Mouse (Mus musculus) C2C12 (cell line): ENCODE measurements around the gene Sdhaf1.

Experiments used
- CEBPB ChIP-seq: IDR thresholded peaks from one replicate; pipeline ENCODE4 v1.6.1; 2011; ENCODE audit warnings: low read depth, mild to moderate bottlenecking, control low read depth, moderate library complexity
- CTCF ChIP-seq: IDR thresholded peaks from one replicate; pipeline ENCODE4 v1.5.1; 2011; ENCODE audit not compliant: control insufficient read depth, insufficient read depth, insufficient read length
- FOSL1 ChIP-seq: IDR thresholded peaks from one replicate; pipeline ENCODE4 v1.8.0; 2011; ENCODE audit warnings: mild to moderate bottlenecking, low read length; ENCODE audit not compliant: poor library complexity, insufficient read depth, severe bottlenecking
- MAX ChIP-seq: IDR thresholded peaks from one replicate; pipeline ENCODE4 v1.6.1; 2011; ENCODE audit warnings: mild to moderate bottlenecking, control low read depth
- MYOD1 ChIP-seq: IDR thresholded peaks from one replicate; pipeline ENCODE4 v1.6.1; 2011; ENCODE audit warnings: low read depth; ENCODE audit not compliant: control insufficient read depth, insufficient read length
- MYOG ChIP-seq: IDR thresholded peaks from one replicate; pipeline ENCODE4 v1.6.1; 2011; ENCODE audit not compliant: control insufficient read depth, insufficient read length; ENCODE audit errors: extremely low read depth
- USF1 ChIP-seq: IDR thresholded peaks from one replicate; pipeline ENCODE4 v1.6.1; 2011; ENCODE audit warnings: low read depth, mild to moderate bottlenecking, control low read depth, moderate library complexity

GRCm38 (mm10) chr7:30279951-30280669 lies 43.6 kb downstream of the Sdhaf1 start, which contains the start of the genes Thap8 and Wdr62:
- TF ChIP-seq CTCF, result no peak
- no peak for TF ChIP-seq USF1
- TF ChIP-seq MAX, result no peak
- no peak for TF ChIP-seq MYOD1
- no peak for TF ChIP-seq MYOG
- no peak for TF ChIP-seq CEBPB
- no peak for TF ChIP-seq FOSL1
